8 mouse cellular contexts compared by ENCODE assay signal in the genomic region with DNA sequence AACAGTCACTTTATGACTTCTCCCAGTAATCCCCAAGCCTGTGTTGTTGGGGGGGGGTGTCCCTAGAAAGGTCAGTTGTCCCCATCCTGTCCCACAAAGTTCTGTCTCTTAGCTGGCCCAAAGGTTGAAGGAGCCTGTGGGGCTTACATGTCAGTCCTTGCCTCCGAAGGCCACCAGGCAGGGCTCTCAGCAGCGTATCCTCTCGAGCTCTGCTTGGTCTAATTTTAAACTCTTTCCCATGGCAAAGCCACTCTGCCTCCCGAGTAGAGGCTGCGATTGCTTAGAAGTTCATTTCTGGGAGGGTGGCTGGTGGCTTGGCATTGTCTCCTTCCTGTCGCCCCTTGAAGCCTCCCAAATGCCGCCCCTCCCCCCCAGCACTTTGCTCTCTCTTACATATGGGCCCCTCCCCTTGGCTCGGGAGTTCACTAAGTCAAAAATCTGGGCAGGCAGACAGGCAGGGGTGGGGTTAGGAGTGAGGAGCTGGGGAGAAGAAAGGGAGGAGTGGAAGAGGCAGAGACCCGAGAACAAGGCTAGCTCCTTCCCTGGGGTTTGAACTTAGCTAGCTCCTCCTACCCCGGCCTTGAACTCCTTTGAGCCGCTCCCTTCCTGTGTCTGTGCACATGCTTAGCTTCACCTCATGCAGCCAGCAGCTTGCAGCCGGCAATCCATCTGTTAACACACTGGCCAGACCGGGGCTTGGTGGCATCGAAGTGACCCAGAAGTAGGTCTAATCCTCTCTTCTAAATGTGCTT.
DNase-seq lines count a peak whose midpoint lies in the region.

No protein-coding gene starts in this region.

- H3K9me3 ChIP-seq in heart, embryonic 10.5 days: no peaks in the 10 kb centered on the region

- 6% methylated on average over 14 of the region's 14 CpGs for WGBS in heart, embryonic 10.5 days

- intact Hi-C loops in left cerebral cortex, postnatal 36 days (cut with DNase I): no loop called here

- H3K4me1 ChIP-seq in heart, embryonic 10.5 days: peaks cover 51% of the 10 kb centered on the region

- peak; percentile 57 to 63 for DNase-seq in adrenal gland, adult 18-20 months (ENCODE audit: low spot score in 2 of 2)
- peak; percentile 34 for DNase-seq in embryo, embryonic 11.5 days (ENCODE audit: low read depth, low spot score)
- no peak for DNase-seq in heart, embryonic 10.5 days (ENCODE audit: low spot score)
- DNase-seq in kidney, adult 9 months: peak; percentile 63
- peak; percentile 89 for DNase-seq in lung, postnatal 10 days
- DNase-seq in skeletal muscle tissue, adult 2 months (ENCODE audit: low read depth, low spot score): peak; percentile 61
- no peak for DNase-seq in right cerebral cortex, postnatal 25 days
- DNase-seq in left cerebral cortex, postnatal 36 days (ENCODE audit: low spot score in 2 of 2): no peak

- H3K27ac ChIP-seq in heart, embryonic 10.5 days: peak overlapping the region; percentile 85

- peak overlapping the region; percentile 35 for H3K4me3 ChIP-seq in heart, embryonic 10.5 days

- H3K36me3 ChIP-seq in heart, embryonic 10.5 days: no peaks in the 10 kb centered on the region

- H3K27me3 ChIP-seq in heart, embryonic 10.5 days (ENCODE audit: insufficient read depth, poor library complexity, severe bottlenecking): no peaks in the 10 kb centered on the region

Comparison
In these comparisons a context has a peak if more than half of its experiments do, and no peak if none do; other contexts are left out.
1. DNase-seq: peak in adrenal gland, adult 18-20 months (2 of 2), embryo, embryonic 11.5 days (single experiment), kidney, adult 9 months (single experiment), lung, postnatal 10 days (single experiment) and skeletal muscle tissue, adult 2 months (single experiment); none in heart, embryonic 10.5 days (single experiment), right cerebral cortex, postnatal 25 days (single experiment) and left cerebral cortex, postnatal 36 days (0 of 2).